Mouse (Mus musculus) heart, adult 2 months (tissue): Measurements from ENCODE around the gene Gm9507. TPM values are rescaled to one million over a fixed set of nuclear protein-coding genes. Genes with fewer than 3 reads are reported as not detected.

Source experiments
- DNase-seq, 2 experiments: peaks; one replicate each; pipeline ENCODE4 v3.0.0; 2021
- H3K27ac ChIP-seq: fragments of 200-600 bp; 2 replicates; pipeline ENCODE4 v1.8.1; 2022
- H3K27me3 ChIP-seq: fragments of 200-500 bp; 2 replicates; pipeline ENCODE4 v1.6.1; 2012; ENCODE audit warnings: mild to moderate bottlenecking, low read length, inconsistent platforms, mixed read lengths; ENCODE audit not compliant: control insufficient read depth, insufficient read depth
- H3K36me3 ChIP-seq: fragments of 200-500 bp; 2 replicates; pipeline ENCODE4 v1.6.1; 2012; ENCODE audit warnings: low read length, inconsistent platforms; ENCODE audit not compliant: control insufficient read depth, insufficient read depth
- H3K4me1 ChIP-seq: fragments of 200-500 bp; 2 replicates; pipeline ENCODE4 v1.6.1; 2011; ENCODE audit warnings: low read length; ENCODE audit not compliant: control insufficient read depth, insufficient read depth
- H3K4me3 ChIP-seq: fragments of 200-600 bp; 2 replicates; pipeline ENCODE4 v1.8.1; 2022
- H3K79me2 ChIP-seq: fragments of 200-500 bp; replicated peaks from 2 replicates; pipeline ENCODE4 v1.6.1; 2012; ENCODE audit warnings: mild to moderate bottlenecking, inconsistent platforms, low read length, moderate library complexity, mixed read lengths; ENCODE audit not compliant: control insufficient read depth, insufficient read depth
- H3K9ac ChIP-seq: fragments of 200-500 bp; 2 replicates; pipeline ENCODE4 v1.6.1; 2012; ENCODE audit warnings: low read depth, mild to moderate bottlenecking, control low read depth, inconsistent platforms, low read length, mixed read lengths
- CTCF ChIP-seq: fragments of 200-600 bp; IDR thresholded peaks from 2 replicates; pipeline ENCODE4 v1.8.1; 2022; ENCODE audit warnings: antibody characterized with exemption, mild to moderate bottlenecking, moderate library complexity
- EP300 ChIP-seq: fragments of 200-500 bp; IDR thresholded peaks from 2 replicates; pipeline ENCODE4 v1.6.1; 2011; ENCODE audit warnings: low read depth, low read length, control low read depth; ENCODE audit not compliant: insufficient read depth
- POLR2A ChIP-seq: fragments of 200-500 bp; IDR thresholded peaks from 2 replicates; pipeline ENCODE4 v1.6.1; 2011; ENCODE audit warnings: mild to moderate bottlenecking, low read depth, low read length, control low read depth; ENCODE audit not compliant: insufficient read depth
- WGBS: fragments of 180-500 bp; shearing (Covaris S2); methylation state at CpG from one replicate; pipeline ENCODE4 v1.1.7; 2018; 5-methylcytosine and 5-hydroxymethylcytosine counted together
- intact Hi-C: fragments of 180-260 bp; cut with DNase I; formaldehyde crosslinking; loops from one replicate; pipeline ENCODE4 v1.15.1; 2025
- polyA plus RNA-seq: library from polyadenylated mRNA; depleted of rRNA; stranded (reverse); fragments of >200 nt; gene quantifications from 2 replicates; pipeline ENCODE4 v1.2.3, GENCODE M21; 2012
- total RNA-seq, 2 experiments: library from RNA; stranded (reverse); gene quantifications; 2 replicates each; pipeline ENCODE4 v1.2.3; 2021

Gene Gm9507
- total and polyA plus RNA-seq, 3 experiments, result not detected

DNA sequence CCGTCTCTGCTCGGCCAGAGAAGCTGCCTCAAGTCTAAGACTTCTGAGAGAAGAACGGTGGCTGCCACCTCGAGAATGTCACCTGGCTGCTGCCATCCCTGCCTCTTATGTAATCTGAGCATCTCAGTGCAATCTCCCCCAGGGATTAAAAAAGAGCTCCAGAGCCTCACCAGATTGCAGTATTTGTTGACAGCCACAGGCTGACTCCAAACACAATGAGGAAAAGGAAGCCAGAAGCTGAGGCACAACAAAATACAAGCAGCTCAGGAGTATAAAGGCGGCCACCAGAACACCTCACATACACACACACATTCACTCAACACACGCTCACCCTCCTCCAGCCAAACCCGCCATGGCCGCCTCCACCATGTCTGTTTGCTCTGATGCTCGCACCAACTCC lies 24.0 kb upstream of the Gm9507 start, which contains the start of gene Krtap10-10:
TSS of gene Krtap10-10 (plus strand) at position 301 of the 400 bp plus-strand sequence.
- H3K4me3 ChIP-seq, result no peak within 1 kb of the TSS
- TF ChIP-seq POLR2A (no peak), EP300 (no peak), CTCF (no peak)

DNA sequence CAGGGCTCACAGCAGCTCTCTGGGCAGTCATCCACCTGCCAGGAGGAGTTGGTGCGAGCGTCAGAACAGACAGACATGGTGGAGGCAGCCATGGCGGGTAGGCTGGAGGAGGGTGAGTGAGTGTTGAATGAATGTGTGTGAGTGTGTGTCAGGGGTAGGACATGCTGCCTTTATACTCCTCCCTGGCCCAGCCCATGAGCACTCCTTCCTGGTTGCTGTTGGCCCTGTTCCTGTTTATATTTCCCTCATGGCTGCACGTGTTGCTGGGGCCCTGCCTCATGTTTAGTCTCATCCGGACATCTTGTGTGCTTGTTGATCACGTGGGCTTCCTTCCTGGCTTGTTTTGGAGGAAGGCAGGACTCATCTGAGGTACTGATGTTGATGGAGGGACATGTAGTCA lies 15.3 kb upstream of the Gm9507 start, which contains the start of gene Krtap10-4:
TSS of gene Krtap10-4 (minus strand) at position 145 of the 400 bp plus-strand sequence.
- H3K4me1 ChIP-seq, result no peaks in the 10 kb centered on the region
- 57% methylated on average over 6 of the region's 6 CpGs for WGBS
- intact Hi-C loops, result no loop called here
- no peak within 1 kb of the TSS for H3K27ac ChIP-seq
- H3K79me2 ChIP-seq, result no peaks in the 10 kb centered on the region
- TF ChIP-seq CTCF (no peak), POLR2A (no peak), EP300 (no peak)
- H3K4me3 ChIP-seq, result no peak within 1 kb of the TSS
- DNase-seq, result no peak
- H3K9ac ChIP-seq, result no peak within 1 kb of the TSS
- no peaks in the 10 kb centered on the region for H3K27me3 ChIP-seq
- no peaks in the 10 kb centered on the region for H3K36me3 ChIP-seq

More for the DNA sequence above, 24.0 kb upstream of the Gm9507 start, which contains the start of gene Krtap10-10:
- intact Hi-C loops, result no loop called here
- Histone ChIP-seq H3K36me3 (no peaks in the 10 kb centered on the region), H3K4me1 (no peaks in the 10 kb centered on the region), H3K79me2 (no peaks in the 10 kb centered on the region), H3K27ac (no peak within 1 kb of the TSS), H3K9ac (no peak within 1 kb of the TSS), H3K27me3 (no peaks in the 10 kb centered on the region)
- DNase-seq, result no peak
- 60% methylated on average over 9 of the region's 9 CpGs for WGBS

DNA sequence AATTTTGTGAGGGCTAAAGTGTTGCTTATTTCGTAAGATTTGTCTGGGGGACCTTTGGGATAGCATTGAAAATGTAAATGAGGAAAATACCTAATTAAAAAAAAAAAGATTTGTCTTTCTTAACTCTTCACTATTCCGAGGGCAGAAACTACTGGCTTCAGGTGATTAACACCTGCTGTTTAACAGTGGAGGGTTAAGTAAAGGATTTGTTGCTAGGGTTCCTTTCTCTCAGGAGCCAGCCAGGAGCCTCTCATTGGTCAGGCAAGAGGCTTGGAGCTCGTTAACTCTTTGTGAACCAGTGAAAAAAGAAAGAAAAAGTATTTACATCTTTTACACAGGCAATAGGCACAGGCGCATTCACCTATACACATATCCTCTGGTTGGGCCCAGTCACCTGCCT lies 7.6 kb upstream of the Gm9507 start:
- Histone ChIP-seq H3K27ac (no peak overlapping the region), H3K79me2 (no peaks in the 10 kb centered on the region), H3K4me1 (no peaks in the 10 kb centered on the region), H3K27me3 (no peaks in the 10 kb centered on the region), H3K36me3 (no peaks in the 10 kb centered on the region), H3K9ac (no peak overlapping the region), H3K4me3 (no peak overlapping the region)
- no peak for TF ChIP-seq CTCF
- TF ChIP-seq POLR2A, result no peak
- TF ChIP-seq EP300, result no peak
- intact Hi-C loops, result loop anchor here (5.0 kb wide), 1 partner anchor 192 kb away; no protein-coding TSS in a partner anchor
- 46% methylated on average over 4 of the region's 4 CpGs for WGBS
- no peak for DNase-seq

DNA sequence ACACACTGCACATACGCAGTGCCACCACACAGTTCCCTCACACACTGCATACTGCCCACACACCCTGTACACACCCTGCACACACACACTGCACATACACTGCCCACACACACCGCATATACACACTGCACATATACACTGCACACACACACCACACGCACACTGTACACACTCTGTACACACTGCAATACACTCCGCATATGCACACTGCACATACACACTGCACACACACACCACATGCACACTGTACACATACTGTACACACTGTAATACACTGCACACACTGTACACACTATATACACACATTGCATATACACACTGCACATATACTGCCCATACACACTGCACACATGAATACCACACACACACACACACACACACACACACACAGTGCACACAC lies 6.9 kb upstream of the Gm9507 start:
- TF ChIP-seq POLR2A, result no peak
- TF ChIP-seq CTCF, result no peak
- no peak for TF ChIP-seq EP300
- H3K36me3 ChIP-seq, result no peaks in the 10 kb centered on the region
- intact Hi-C loops, result loop anchor here (5.0 kb wide), 1 partner anchor 191 kb away; no protein-coding TSS in a partner anchor
- no peaks in the 10 kb centered on the region for H3K4me1 ChIP-seq
- 93% methylated on average over 4 of the region's 4 CpGs for WGBS
- DNase-seq, result no peak
- H3K27ac ChIP-seq, result no peak overlapping the region
- H3K4me3 ChIP-seq, result no peak overlapping the region
- H3K27me3 ChIP-seq, result no peaks in the 10 kb centered on the region
- H3K9ac ChIP-seq, result no peak overlapping the region
- H3K79me2 ChIP-seq, result no peaks in the 10 kb centered on the region

DNA sequence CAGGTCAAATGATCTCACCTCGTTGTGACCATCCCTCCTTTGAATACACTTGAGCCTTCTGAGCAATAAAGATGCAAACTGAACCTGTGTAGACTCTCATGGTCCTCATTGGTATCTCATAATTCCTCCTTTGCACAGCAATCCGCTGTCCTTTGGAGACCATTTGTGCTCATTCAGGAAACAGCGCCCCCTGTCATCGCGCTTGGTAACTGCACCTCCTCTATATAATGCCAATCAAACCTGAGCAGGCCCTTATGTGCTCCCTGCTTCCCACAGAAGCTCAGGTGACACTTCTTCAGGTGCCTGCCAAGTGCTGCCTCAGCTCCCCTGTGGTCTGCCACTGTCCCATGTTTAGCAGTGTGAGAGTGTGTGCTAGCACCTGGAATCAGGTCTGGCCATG lies 3.9 kb upstream of the Gm9507 start:
- no peak for TF ChIP-seq POLR2A
- TF ChIP-seq EP300, result no peak
- TF ChIP-seq CTCF, result peak; percentile 76
- 28% methylated on average over 5 of the region's 5 CpGs for whole genome bisulfite sequencing
- Histone ChIP-seq H3K36me3 (no peaks in the 10 kb centered on the region), H3K27ac (no peak overlapping the region), H3K79me2 (no peaks in the 10 kb centered on the region), H3K4me3 (no peak overlapping the region), H3K4me1 (no peaks in the 10 kb centered on the region), H3K27me3 (no peaks in the 10 kb centered on the region), H3K9ac (no peak overlapping the region)
- DNase-seq, result peak in 1 of 2 experiments; percentile 26
- intact Hi-C loops, result loop anchor here (5.0 kb wide), 1 partner anchor 188 kb away; no protein-coding TSS in a partner anchor

DNA sequence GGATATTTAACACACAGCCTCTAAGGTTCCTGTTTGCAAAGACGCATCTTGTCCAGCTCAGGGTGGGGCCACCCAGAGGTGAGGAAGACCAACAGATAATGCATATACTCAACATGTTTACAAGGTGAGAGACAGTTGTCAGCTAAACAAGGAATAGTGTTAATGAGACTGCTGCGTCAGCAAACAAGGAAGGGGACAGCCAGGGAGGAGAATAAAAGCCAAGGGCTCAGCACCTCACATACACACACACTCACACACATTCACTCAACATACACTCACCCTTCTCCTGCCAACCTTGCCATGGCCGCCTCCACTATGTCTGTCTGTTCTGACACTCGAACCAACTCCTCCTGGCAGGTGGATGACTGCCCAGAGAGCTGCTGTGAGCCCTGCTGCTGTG lies 2.7 kb upstream of the Gm9507 start, which contains the start of gene Gm2696:
TSS of gene Gm2696 (plus strand) at position 301 of the 400 bp plus-strand sequence.
- Histone ChIP-seq H3K9ac (no peak within 1 kb of the TSS), H3K27ac (no peak within 1 kb of the TSS), H3K4me3 (no peak within 1 kb of the TSS), H3K27me3 (no peaks in the 10 kb centered on the region), H3K79me2 (no peaks in the 10 kb centered on the region), H3K4me1 (no peaks in the 10 kb centered on the region), H3K36me3 (no peaks in the 10 kb centered on the region)
- TF ChIP-seq CTCF (no peak), EP300 (no peak), POLR2A (no peak)
- no peak for DNase-seq
- intact Hi-C loops, result no loop called here
- WGBS, result 44% methylated on average over 4 of the region's 4 CpGs
